Mouse (Mus musculus) stomach, postnatal 0 days (tissue): ENCODE results near the gene Cntn5. TPM values are rescaled to one million over a fixed set of nuclear protein-coding genes. Genes with fewer than 3 reads are reported as not detected.

Experiments
- ATAC-seq: fragments of 200-750 bp; cut with Nextera tagmentation; 2 replicates; pipeline ENCODE4 v1.8.0; 2017; ENCODE audit not compliant: low FRiP score, low TSS enrichment
- DNase-seq: peaks from one replicate; pipeline ENCODE4 v3.0.0-alpha.2; 2016; ENCODE audit warnings: low spot score
- H3K27ac ChIP-seq: fragments of 300-500 bp; sonication (generic); replicated peaks from 2 replicates; pipeline ENCODE4 v1.5.1; 2014; ENCODE audit warnings: mild to moderate bottlenecking, control low read depth
- H3K27me3 ChIP-seq: fragments of 300-500 bp; sonication (generic); 2 replicates; pipeline ENCODE4 v1.6.1; 2014; ENCODE audit warnings: low read length; ENCODE audit not compliant: control insufficient read depth, insufficient read depth
- H3K36me3 ChIP-seq: fragments of 300-500 bp; sonication (generic); 2 replicates; pipeline ENCODE4 v1.6.1; 2014; ENCODE audit warnings: low read length, mixed read lengths; ENCODE audit not compliant: control insufficient read depth, insufficient read depth
- H3K4me1 ChIP-seq: fragments of 300-500 bp; sonication (generic); replicated peaks from 2 replicates; pipeline ENCODE4 v1.6.1; 2014; ENCODE audit warnings: antibody characterized with exemption; ENCODE audit not compliant: control insufficient read depth, insufficient read depth
- H3K4me2 ChIP-seq: fragments of 300-500 bp; sonication (generic); replicated peaks from 2 replicates; pipeline ENCODE4 v1.6.1; 2014; ENCODE audit warnings: low read depth, mild to moderate bottlenecking, control low read depth, moderate library complexity
- H3K4me3 ChIP-seq: fragments of 300-500 bp; sonication (generic); 2 replicates; pipeline ENCODE4 v1.5.1; 2014; ENCODE audit warnings: low read depth, low read length, control low read depth
- H3K9ac ChIP-seq: fragments of 300-500 bp; sonication (generic); 2 replicates; pipeline ENCODE4 v1.6.1; 2014; ENCODE audit warnings: mild to moderate bottlenecking, low read length, control low read depth, mixed read lengths
- H3K9me3 ChIP-seq: fragments of 300-500 bp; sonication (generic); 2 replicates; pipeline ENCODE4 v1.6.1; 2016; ENCODE audit warnings: low read length; ENCODE audit not compliant: control insufficient read depth
- CTCF ChIP-seq: IDR thresholded peaks from 2 replicates; pipeline ENCODE4 v1.5.1; 2016; ENCODE audit warnings: antibody characterized with exemption, low read depth, mild to moderate bottlenecking, moderate library complexity
- EP300 ChIP-seq: optimal IDR thresholded peaks from 2 replicates; pipeline ENCODE3; 2016; ENCODE audit warnings: antibody characterized with exemption
- WGBS: fragments of 180-500 bp; shearing (Covaris S2); extraction: QIAGEN DNeasy Blood & Tissue Kit; methylation state at CpG from one replicate; pipeline ENCODE4 v1.1.7; 2014; 5-methylcytosine and 5-hydroxymethylcytosine counted together
- microRNA-seq: library from miRNA; unstranded; fragments of <30 nt; microRNA quantifications from one replicate; pipeline ENCODE4, GENCODE M21; 2016
- polyA plus RNA-seq: library from polyadenylated mRNA; unstranded; fragments of >200 nt; fragmentation: Nextera tagmentation; extraction: Ambion mirVana; gene quantifications from 2 replicates; pipeline ENCODE4 v1.2.1, GENCODE M21; 2015

Cntn5 gene
- polyA plus RNA-seq, 1 experiment from 2014 or later = 0.49 TPM

DNA sequence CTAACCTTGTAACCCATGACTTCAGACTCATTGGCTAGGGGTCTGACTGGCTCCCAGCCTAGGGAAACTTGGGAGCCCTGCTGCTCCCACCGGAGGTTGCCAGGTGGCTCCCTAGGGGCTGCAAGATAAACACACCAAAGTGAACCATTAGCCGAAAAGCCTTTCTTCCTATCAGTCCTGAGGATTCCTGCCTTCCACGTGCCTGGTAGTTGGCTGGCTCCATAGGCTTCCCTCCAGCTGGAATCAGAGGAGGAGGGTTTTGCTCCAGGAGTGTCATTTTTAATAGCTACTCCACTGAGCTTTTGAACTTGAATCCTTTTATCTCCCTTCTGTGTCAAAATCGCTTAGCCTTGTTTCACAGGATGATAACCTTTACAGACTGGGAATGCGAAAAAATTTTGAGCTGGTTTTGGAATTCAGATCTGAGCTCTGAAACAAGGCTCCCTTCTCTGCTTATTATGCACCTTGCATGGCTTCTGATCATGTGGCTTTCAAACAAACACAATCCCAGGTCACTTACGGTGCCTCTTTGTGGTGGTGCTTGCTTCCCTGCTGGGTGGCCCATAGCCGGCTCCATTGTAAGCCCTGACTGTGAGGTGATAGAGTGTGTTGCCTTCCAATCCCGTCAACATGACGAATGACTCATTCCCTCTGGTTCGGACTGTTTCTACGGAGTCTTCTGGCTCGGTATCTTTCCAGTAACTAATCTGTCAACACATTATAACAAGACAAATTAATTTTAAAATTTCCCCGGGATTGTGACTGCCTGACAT lies 1231.1 kb downstream of the Cntn5 start:
- DNase-seq = no peak

DNA sequence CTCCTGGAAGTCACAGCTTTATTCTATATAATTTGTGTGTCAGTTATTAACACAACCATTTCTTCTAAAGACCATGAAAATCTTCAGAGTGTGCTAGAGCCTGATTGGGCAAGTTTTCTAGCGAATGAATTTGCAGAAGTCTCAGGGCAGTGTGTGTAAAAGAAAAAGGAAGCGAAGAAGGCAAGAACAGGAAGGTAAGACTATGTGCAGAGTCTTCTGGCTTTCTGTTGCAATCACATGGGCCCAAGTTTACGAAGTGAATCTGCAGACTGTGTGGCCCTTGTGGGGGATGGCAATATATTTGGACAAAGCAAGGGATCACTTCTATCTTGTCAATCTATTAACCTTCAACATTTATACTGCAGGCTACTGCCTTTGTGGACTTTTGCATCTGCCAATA lies 1251.1 kb downstream of the Cntn5 start:
- no peak overlapping the region for H3K9ac ChIP-seq
- H3K4me1 ChIP-seq = no peaks in the 10 kb centered on the region
- DNase-seq = no peak
- no peaks in the 10 kb centered on the region for H3K9me3 ChIP-seq
- 76% methylated on average over 3 of the region's 3 CpGs for WGBS
- no peak overlapping the region for H3K27ac ChIP-seq
- no peaks in the 10 kb centered on the region for H3K36me3 ChIP-seq
- no peak overlapping the region for H3K4me2 ChIP-seq
- H3K4me3 ChIP-seq = no peak overlapping the region
- no peak for ATAC-seq
- no peak for TF ChIP-seq EP300
- TF ChIP-seq CTCF = no peak
- H3K27me3 ChIP-seq = no peaks in the 10 kb centered on the region

More for the DNA sequence above, 1231.1 kb downstream of the Cntn5 start:
- 7% methylated on average over 13 of the region's 13 CpGs for WGBS
- Histone ChIP-seq H3K9me3 (no peaks in the 10 kb centered on the region), H3K4me3 (no peak overlapping the region), H3K4me1 (no peaks in the 10 kb centered on the region), H3K4me2 (no peak overlapping the region), H3K36me3 (no peaks in the 10 kb centered on the region), H3K27ac (no peak overlapping the region), H3K27me3 (no peaks in the 10 kb centered on the region), H3K9ac (no peak overlapping the region)
- TF ChIP-seq CTCF (no peak), EP300 (no peak)
- ATAC-seq = no peak

DNA sequence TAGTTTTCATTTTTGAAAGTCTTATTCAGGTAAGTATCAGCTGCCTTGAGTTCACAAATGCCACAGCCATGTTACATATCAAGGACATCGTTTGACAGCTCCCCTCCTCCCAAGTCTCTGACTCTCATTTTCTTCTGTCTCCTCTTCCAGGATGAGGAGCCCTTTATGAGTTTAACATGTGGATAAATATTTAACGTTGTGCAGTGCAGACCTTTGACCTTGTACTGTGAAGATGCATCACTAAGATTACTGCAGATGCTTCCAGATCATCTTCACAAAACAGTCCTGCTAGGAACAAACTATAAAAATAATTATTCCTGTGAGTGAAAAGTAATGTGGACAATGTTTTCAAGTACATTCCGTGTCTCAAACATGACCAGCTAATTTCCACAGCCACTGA lies 1257.2 kb downstream of the Cntn5 start:
- Histone ChIP-seq H3K27ac (no peak overlapping the region), H3K4me2 (no peak overlapping the region), H3K9me3 (no peaks in the 10 kb centered on the region), H3K27me3 (no peaks in the 10 kb centered on the region), H3K4me1 (no peaks in the 10 kb centered on the region), H3K36me3 (no peaks in the 10 kb centered on the region), H3K4me3 (no peak overlapping the region), H3K9ac (no peak overlapping the region)
- no peak for TF ChIP-seq EP300
- no peak for TF ChIP-seq CTCF
- DNase-seq (no peak), ATAC-seq (no peak)
- WGBS = 60% methylated on average over 3 of the region's 3 CpGs

DNA sequence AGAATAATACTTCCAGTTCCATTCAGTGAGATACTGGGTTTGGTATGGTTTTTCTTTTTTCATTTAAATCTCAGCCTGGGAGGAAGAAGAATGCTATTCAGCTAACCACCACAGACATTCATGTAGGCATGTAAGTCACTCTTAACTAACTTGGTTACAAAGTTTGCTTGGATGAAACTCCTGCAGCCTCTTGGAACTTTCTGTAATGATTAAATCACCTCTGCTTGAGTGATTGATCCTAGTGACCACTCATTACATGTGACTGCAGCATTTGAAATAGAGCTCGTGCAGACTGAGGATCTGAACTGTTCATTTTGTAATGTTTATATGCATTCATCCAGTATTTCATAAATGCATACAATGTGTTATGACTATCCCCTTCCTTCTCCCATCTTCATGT lies 1258.3 kb downstream of the Cntn5 start:
- no peaks in the 10 kb centered on the region for H3K4me1 ChIP-seq
- H3K4me3 ChIP-seq = no peak overlapping the region
- TF ChIP-seq CTCF (no peak), EP300 (no peak)
- H3K27me3 ChIP-seq = no peaks in the 10 kb centered on the region
- H3K27ac ChIP-seq = no peak overlapping the region
- H3K9ac ChIP-seq = no peak overlapping the region
- WGBS = 70% methylated on average over 1 of the region's 1 CpGs
- DNase-seq (no peak), ATAC-seq (no peak)
- H3K9me3 ChIP-seq = no peaks in the 10 kb centered on the region
- no peaks in the 10 kb centered on the region for H3K36me3 ChIP-seq
- no peak overlapping the region for H3K4me2 ChIP-seq

Small RNA genes lying within 50 kb of the gene (microRNA-seq; reads per million reads assigned to microRNA genes)
- gene Gm24496 = not detected
- gene Gm25086 = not detected
- gene Gm26195 = not detected
- not detected for gene Mir6237
